Mouse (Mus musculus) heart, embryonic 15.5 days (tissue): Measurements from ENCODE around the gene Tgfb1. TPM values are rescaled to one million over a fixed set of nuclear protein-coding genes. Genes with fewer than 3 reads are reported as not detected.

Source experiments
- ATAC-seq: fragments of 200-750 bp; cut with Nextera tagmentation; replicated peaks from 2 replicates; pipeline ENCODE4 v1.8.0; 2017; ENCODE audit warnings: low read depth, moderate TSS enrichment; ENCODE audit not compliant: insufficient number of reproducible peaks, insufficient read depth, low FRiP score
- H3K27ac ChIP-seq: fragments of 300-500 bp; sonication (generic); 2 replicates; pipeline ENCODE4 v1.5.1; 2015; ENCODE audit warnings: mild to moderate bottlenecking, inconsistent platforms
- H3K27me3 ChIP-seq: fragments of 300-500 bp; sonication (generic); 2 replicates; pipeline ENCODE4 v1.6.1; 2015; ENCODE audit warnings: inconsistent platforms
- H3K36me3 ChIP-seq: fragments of 300-500 bp; sonication (generic); 2 replicates; pipeline ENCODE4 v1.6.1; 2015; ENCODE audit warnings: mild to moderate bottlenecking, inconsistent platforms
- H3K4me1 ChIP-seq: fragments of 300-500 bp; sonication (generic); replicated peaks from 2 replicates; pipeline ENCODE4 v1.6.1; 2015; ENCODE audit warnings: inconsistent platforms
- H3K4me2 ChIP-seq: fragments of 300-500 bp; sonication (generic); 2 replicates; pipeline ENCODE4 v1.6.1; 2015; ENCODE audit warnings: inconsistent platforms, mild to moderate bottlenecking, moderate library complexity
- H3K4me3 ChIP-seq: fragments of 300-500 bp; sonication (generic); 2 replicates; pipeline ENCODE4 v1.5.1; 2015; ENCODE audit warnings: mild to moderate bottlenecking, inconsistent platforms
- H3K9ac ChIP-seq: fragments of 300-500 bp; sonication (generic); 2 replicates; pipeline ENCODE4 v1.6.1; 2015; ENCODE audit warnings: mild to moderate bottlenecking, inconsistent platforms
- H3K9me3 ChIP-seq: fragments of 300-500 bp; sonication (generic); replicated peaks from 2 replicates; pipeline ENCODE4 v1.6.1; 2016; ENCODE audit warnings: inconsistent platforms
- WGBS: fragments of 180-500 bp; shearing (Covaris S2); methylation state at CpG from one replicate; pipeline ENCODE4 v1.1.7; 2015; ENCODE audit warnings: mixed read lengths; 5-methylcytosine and 5-hydroxymethylcytosine counted together
- polyA plus RNA-seq: library from polyadenylated mRNA; unstranded; fragments of >200 nt; fragmentation: Nextera tagmentation; extraction: Ambion mirVana; gene quantifications from 2 replicates; pipeline ENCODE4 v1.2.1, GENCODE M21; 2015

The Tgfb1 gene
- polyA plus RNA-seq, 1 experiment from 2014 or later: 3.2 TPM

- Histone ChIP-seq H3K9ac (peak overlapping the region; percentile 81), H3K4me2 (peak overlapping the region; percentile 88), H3K4me1 (peaks cover 34% of the 10 kb centered on the region), H3K9me3 (no peaks in the 10 kb centered on the region), H3K4me3 (peak overlapping the region; percentile 77), H3K27ac (peak overlapping the region; percentile 89), H3K36me3 (no peaks in the 10 kb centered on the region; the same call in 1 of the 2 replicates), H3K27me3 (peaks cover 11% of the 10 kb centered on the region; the same call in 1 of the 2 replicates)
- WGBS: 1% methylated on average over 48 of the region's 52 CpGs
- ATAC-seq: peak; percentile 68
Measured at GRCm38 (mm10) chr7:25688810-25689586, 2.2 kb downstream of the Tgfb1 start.

DNA sequence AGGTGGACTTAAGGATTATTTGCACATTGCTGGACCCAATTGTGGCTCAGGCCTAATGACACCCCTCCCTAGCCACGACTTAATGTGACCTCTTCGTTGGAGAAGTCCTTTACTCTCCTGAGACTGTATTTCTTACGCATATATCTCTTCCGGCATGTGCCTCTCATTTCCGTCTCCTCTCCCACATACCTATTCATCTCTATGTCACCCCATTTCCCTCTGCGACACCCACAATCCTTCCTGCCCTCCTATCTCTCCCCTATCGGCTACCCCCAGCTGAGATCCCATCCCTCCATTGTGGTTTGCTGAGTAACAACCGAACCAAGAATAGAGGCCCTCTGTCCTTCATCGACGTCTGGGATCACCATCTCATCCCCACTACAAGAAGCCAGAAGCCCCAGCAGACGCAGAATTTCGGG is 2.8 kb downstream of the Tgfb1 start:
- Histone ChIP-seq H3K9me3 (no peaks in the 10 kb centered on the region), H3K27ac (peak overlapping the region; percentile 89), H3K4me3 (peak overlapping the region; percentile 77), H3K36me3 (no peaks in the 10 kb centered on the region; the same call in 1 of the 2 replicates), H3K27me3 (peaks cover 11% of the 10 kb centered on the region; the same call in 1 of the 2 replicates), H3K4me2 (peak overlapping the region; percentile 88), H3K4me1 (peaks cover 34% of the 10 kb centered on the region), H3K9ac (0 out of 2 replicates have a peak overlapping the region, but pooled peaks have one; percentile 81)
- ATAC-seq: no peak
- WGBS: 6% methylated on average over 12 of the region's 12 CpGs

- peak overlapping the region; percentile 77 for H3K4me3 ChIP-seq
- H3K4me1 ChIP-seq: peaks cover 34% of the 10 kb centered on the region
- H3K36me3 ChIP-seq: no peaks in the 10 kb centered on the region; the same call in 1 of the 2 replicates
- no peak overlapping the region for H3K9ac ChIP-seq
- WGBS: 40% methylated on average over 5 of the region's 5 CpGs
- H3K4me2 ChIP-seq: peak overlapping the region; percentile 88
- H3K9me3 ChIP-seq: no peaks in the 10 kb centered on the region
- peak overlapping the region; percentile 89 for H3K27ac ChIP-seq
- H3K27me3 ChIP-seq: peaks cover 11% of the 10 kb centered on the region; the same call in 1 of the 2 replicates
- ATAC-seq: no peak
Measured at GRCm38 (mm10) chr7:25690051-25690450, 3.2 kb downstream of the Tgfb1 start.

GRCm38 (mm10) chr7:25694104-25694503 is 7.3 kb downstream of the Tgfb1 start:
- H3K36me3 ChIP-seq: peaks cover 4% of the 10 kb centered on the region; the same call in 1 of the 2 replicates
- WGBS: 72% methylated on average over 8 of the region's 8 CpGs
- no peak for ATAC-seq

GRCm38 (mm10) chr7:25699851-25700250 is 13.0 kb downstream of the Tgfb1 start:
- no peak for ATAC-seq
- Histone ChIP-seq H3K27ac (no peak overlapping the region), H3K4me1 (peaks cover 16% of the 10 kb centered on the region), H3K4me2 (no peak overlapping the region), H3K9me3 (no peaks in the 10 kb centered on the region), H3K9ac (no peak overlapping the region), H3K36me3 (peaks cover 17% of the 10 kb centered on the region; the same call in 1 of the 2 replicates), H3K4me3 (no peak overlapping the region), H3K27me3 (no peaks in the 10 kb centered on the region)
- WGBS: 61% methylated on average over 13 of the region's 13 CpGs

More at GRCm38 (mm10) chr7:25694104-25694503, 7.3 kb downstream of the Tgfb1 start:
- no peak overlapping the region for H3K9ac ChIP-seq
- peaks cover 9% of the 10 kb centered on the region for H3K4me1 ChIP-seq
- no peak overlapping the region for H3K4me2 ChIP-seq
- H3K27ac ChIP-seq: no peak overlapping the region
- no peak overlapping the region for H3K4me3 ChIP-seq
- H3K27me3 ChIP-seq: peaks cover 11% of the 10 kb centered on the region; the same call in 1 of the 2 replicates
- H3K9me3 ChIP-seq: no peaks in the 10 kb centered on the region

DNA sequence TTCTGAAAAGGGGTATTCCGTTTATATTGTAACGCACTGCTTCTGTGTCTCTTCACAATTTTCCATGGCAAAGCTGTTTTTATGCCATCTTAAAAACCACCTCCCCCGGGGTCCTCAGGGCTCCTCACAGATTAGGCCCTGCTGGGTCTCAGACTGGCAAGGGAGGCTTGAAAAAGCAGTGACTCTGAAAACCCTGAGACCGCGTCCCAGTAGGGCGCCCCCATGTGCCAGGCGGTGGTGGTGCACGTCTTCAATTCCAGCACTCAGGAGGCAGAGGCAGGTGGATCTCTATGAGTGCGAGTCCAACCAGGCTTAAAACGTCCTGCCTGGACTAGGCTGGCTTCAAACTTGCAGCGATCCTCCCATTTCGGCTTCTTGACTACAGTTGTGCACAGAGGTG is 13.9 kb downstream of the Tgfb1 start:
- H3K4me2 ChIP-seq: no peak overlapping the region
- WGBS: 73% methylated on average over 12 of the region's 12 CpGs
- peaks cover 25% of the 10 kb centered on the region for H3K4me1 ChIP-seq
- H3K36me3 ChIP-seq: peaks cover 17% of the 10 kb centered on the region; the same call in 1 of the 2 replicates
- no peak for ATAC-seq
- no peaks in the 10 kb centered on the region for H3K27me3 ChIP-seq
- no peaks in the 10 kb centered on the region for H3K9me3 ChIP-seq
- H3K9ac ChIP-seq: no peak overlapping the region
- no peak overlapping the region for H3K4me3 ChIP-seq
- H3K27ac ChIP-seq: no peak overlapping the region

GRCm38 (mm10) chr7:25702350-25702749 is 15.5 kb downstream of the Tgfb1 start:
- H3K36me3 ChIP-seq: peaks cover 12% of the 10 kb centered on the region; the same call in 1 of the 2 replicates
- no peak overlapping the region for H3K4me2 ChIP-seq
- peaks cover 37% of the 10 kb centered on the region for H3K4me1 ChIP-seq
- no peak overlapping the region for H3K9ac ChIP-seq
- WGBS: 87% methylated on average over 2 of the region's 2 CpGs
- no peaks in the 10 kb centered on the region for H3K27me3 ChIP-seq
- H3K27ac ChIP-seq: no peak overlapping the region
- no peak overlapping the region for H3K4me3 ChIP-seq
- no peak for ATAC-seq
- H3K9me3 ChIP-seq: no peaks in the 10 kb centered on the region

DNA sequence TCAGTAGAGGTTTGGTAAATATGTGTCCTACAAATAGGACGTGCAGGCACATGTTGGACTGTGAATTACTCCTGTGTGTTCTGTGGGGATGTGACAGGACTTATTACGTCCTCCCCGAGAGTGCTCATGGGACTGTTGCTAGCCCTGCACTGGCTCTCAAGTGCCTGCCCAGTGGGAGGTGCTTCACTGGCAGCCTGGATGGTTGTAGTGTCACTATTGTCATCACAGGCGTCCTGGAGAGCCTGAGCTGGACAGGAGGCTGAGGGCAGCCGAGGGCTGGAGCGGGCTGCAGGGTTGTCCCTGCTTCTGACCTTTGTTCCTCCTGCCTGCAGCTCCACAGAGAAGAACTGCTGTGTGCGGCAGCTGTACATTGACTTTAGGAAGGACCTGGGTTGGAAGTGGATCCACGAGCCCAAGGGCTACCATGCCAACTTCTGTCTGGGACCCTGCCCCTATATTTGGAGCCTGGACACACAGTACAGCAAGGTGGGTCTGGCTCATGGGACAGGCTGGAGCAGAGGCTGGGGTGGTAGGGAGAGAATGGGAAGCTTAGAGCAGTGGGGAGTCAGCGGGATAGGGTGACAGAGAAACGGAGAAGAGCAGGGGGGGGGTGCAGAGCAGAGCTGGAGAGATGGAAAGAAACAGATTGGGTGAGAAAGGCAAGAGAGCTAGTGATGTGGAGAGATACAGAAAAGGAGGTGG is 17.1 kb downstream of the Tgfb1 start:
- H3K4me2 ChIP-seq: peak overlapping the region; percentile 62
- no peaks in the 10 kb centered on the region for H3K27me3 ChIP-seq
- peaks cover 45% of the 10 kb centered on the region for H3K4me1 ChIP-seq
- H3K9ac ChIP-seq: no peak overlapping the region
- peaks cover 12% of the 10 kb centered on the region; the same call in 1 of the 2 replicates for H3K36me3 ChIP-seq
- H3K9me3 ChIP-seq: no peaks in the 10 kb centered on the region
- H3K27ac ChIP-seq: no peak overlapping the region
- ATAC-seq: no peak
- no peak overlapping the region for H3K4me3 ChIP-seq
- WGBS: 24% methylated on average over 10 of the region's 10 CpGs

DNA sequence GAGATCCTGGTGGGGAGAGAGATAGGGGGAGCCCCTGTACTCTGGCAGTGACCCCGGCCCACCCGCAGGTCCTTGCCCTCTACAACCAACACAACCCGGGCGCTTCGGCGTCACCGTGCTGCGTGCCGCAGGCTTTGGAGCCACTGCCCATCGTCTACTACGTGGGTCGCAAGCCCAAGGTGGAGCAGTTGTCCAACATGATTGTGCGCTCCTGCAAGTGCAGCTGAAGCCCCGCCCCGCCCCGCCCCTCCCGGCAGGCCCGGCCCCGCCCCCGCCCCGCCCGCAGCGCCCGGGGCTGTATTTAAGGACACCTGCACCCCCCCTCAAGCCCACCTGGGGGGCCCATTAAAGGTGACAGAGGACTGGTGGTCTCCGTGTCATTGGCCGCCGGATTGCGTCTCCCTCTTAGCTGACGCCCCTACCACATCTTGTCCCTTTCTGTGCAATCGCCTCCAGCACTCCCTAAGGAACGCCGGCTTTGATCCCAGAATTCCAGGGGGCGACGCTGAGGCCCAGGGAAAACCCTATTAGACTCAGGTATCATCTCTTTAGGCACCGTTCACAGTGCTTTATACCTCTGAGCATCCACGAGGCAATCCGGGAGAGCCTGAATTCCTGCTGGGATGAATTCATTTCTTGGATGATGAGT is 18.0 kb downstream of the Tgfb1 start:
- peak overlapping the region; percentile 38; the same call in 1 of the 2 replicates for H3K27ac ChIP-seq
- H3K4me1 ChIP-seq: peaks cover 49% of the 10 kb centered on the region
- WGBS: 14% methylated on average over 37 of the region's 37 CpGs
- peaks cover 12% of the 10 kb centered on the region; the same call in 1 of the 2 replicates for H3K36me3 ChIP-seq
- no peaks in the 10 kb centered on the region for H3K27me3 ChIP-seq
- H3K4me3 ChIP-seq: peak overlapping the region; percentile 33
- H3K4me2 ChIP-seq: peak overlapping the region; percentile 62
- no peak overlapping the region for H3K9ac ChIP-seq
- no peak for ATAC-seq
- no peaks in the 10 kb centered on the region for H3K9me3 ChIP-seq

GRCm38 (mm10) chr7:25705801-25706251 is 19.0 kb downstream of the Tgfb1 start:
- Histone ChIP-seq H3K9me3 (no peaks in the 10 kb centered on the region), H3K4me2 (0 out of 2 replicates have a peak overlapping the region, but pooled peaks have one; percentile 3), H3K9ac (no peak overlapping the region), H3K27ac (peak overlapping the region; percentile 81), H3K27me3 (no peaks in the 10 kb centered on the region), H3K36me3 (peaks cover 9% of the 10 kb centered on the region; the same call in 1 of the 2 replicates), H3K4me1 (peaks cover 59% of the 10 kb centered on the region), H3K4me3 (no peak overlapping the region)
- WGBS: 44% methylated on average over 6 of the region's 6 CpGs
- ATAC-seq: 0 out of 2 replicates have a peak, but pooled peaks have one; percentile 7
